In genomic region chr13:54799701-54800100, GRCm38 (mm10) we compare ENCODE assay signal across 9 mouse cellular contexts. TPM values are rescaled to one million over a fixed set of nuclear protein-coding genes. Genes with fewer than 3 reads are reported as not detected.
DNase-seq lines count a peak whose midpoint lies in the region; ATAC-seq and TF ChIP-seq lines count a peak whose summit lies in the region.
"Had no signal": no experiment of that assay in that cellular context is flagged by ENCODE, and none has a peak within 500 bp of the region (broad histone marks: within the 10 kb centered on the region; RNA-seq: fewer than 3 reads in every experiment).

No protein-coding gene starts in this region.

- 24% methylated on average over 9 of the region's 9 CpGs for WGBS in forebrain, embryonic 10.5 days
- WGBS in heart, embryonic 15.5 days: 8% methylated on average over 9 of the region's 9 CpGs
- whole genome bisulfite sequencing in lung, embryonic 14.5 days: 13% methylated on average over 9 of the region's 9 CpGs

- no peak for ATAC-seq in heart, embryonic 15.5 days (replicated peaks; ENCODE audit: insufficient number of reproducible peaks, insufficient read depth, low FRiP score, low read depth)
- ATAC-seq in lung, embryonic 14.5 days (ENCODE audit: insufficient read depth): no peak

- H3K36me3 ChIP-seq in E14TG2a.4 (ENCODE audit: insufficient read depth, low read length): peaks cover 10% of the 10 kb centered on the region
- H3K36me3 ChIP-seq in forebrain, embryonic 10.5 days (replicated peaks): no peaks in the 10 kb centered on the region
- H3K36me3 ChIP-seq in heart, embryonic 15.5 days: no peaks in the 10 kb centered on the region
- H3K36me3 ChIP-seq in lung, embryonic 14.5 days (ENCODE audit: insufficient read depth): no peaks in the 10 kb centered on the region

- peak overlapping the region; percentile 55 for H3K4me2 ChIP-seq in heart, embryonic 15.5 days
- peak overlapping the region; percentile 45; the same call in 1 of the 2 replicates for H3K4me2 ChIP-seq in lung, embryonic 14.5 days

- peak; percentile 80 for TF ChIP-seq CTCF in E14TG2a.4 (conservative IDR thresholded peaks at IDR 0.05; ENCODE audit: low read length)
- TF ChIP-seq CTCF in lung, embryonic 14.5 days (IDR thresholded peaks at IDR 0.05; ENCODE audit: low read depth): peak; percentile 99

- peaks cover 26% of the 10 kb centered on the region for H3K4me1 ChIP-seq in E14TG2a.4 (replicated peaks; ENCODE audit: low read depth, low read length)
- H3K4me1 ChIP-seq in forebrain, embryonic 10.5 days: peaks cover 4% of the 10 kb centered on the region; the same call in 1 of the 2 replicates
- no peaks in the 10 kb centered on the region for H3K4me1 ChIP-seq in heart, embryonic 15.5 days (replicated peaks)
- H3K4me1 ChIP-seq in lung, embryonic 14.5 days (ENCODE audit: insufficient read depth): no peaks in the 10 kb centered on the region

- peak; percentile 44 for DNase-seq in c-Kit-negative CD71-positive TER-119-positive erythroid progenitor cells, embryonic 14.5 days (ENCODE audit: low read depth, low spot score)
- DNase-seq in forebrain, embryonic 10.5 days (ENCODE audit: extremely low spot score, low spot score): peak; percentile 79
- DNase-seq in kidney, postnatal 36 days: peak; percentile 66 to 86
- peak; percentile 92 for DNase-seq in lung, embryonic 14.5 days
- peak; percentile 44 for DNase-seq in ovary, adult 18-20 months (ENCODE audit: low spot score)
- peak; percentile 17 to 29 for DNase-seq in thymus, adult 18-20 months

- H3K27ac ChIP-seq in forebrain, embryonic 10.5 days: no peak overlapping the region
- no peak overlapping the region for H3K27ac ChIP-seq in heart, embryonic 15.5 days
- no peak overlapping the region for H3K27ac ChIP-seq in lung, embryonic 14.5 days (ENCODE audit: low read depth)

- no peak overlapping the region for H3K4me3 ChIP-seq in E14TG2a.4 (replicated peaks; ENCODE audit: low read length)
- H3K4me3 ChIP-seq in forebrain, embryonic 10.5 days: no peak overlapping the region
- H3K4me3 ChIP-seq in heart, embryonic 15.5 days: 0 out of 2 replicates have a peak overlapping the region, but pooled peaks have one; percentile 18
- H3K4me3 ChIP-seq in lung, embryonic 14.5 days (ENCODE audit: low read depth, low read length): no peak overlapping the region

- H3K9ac ChIP-seq in heart, embryonic 15.5 days: no peak overlapping the region
- no peak overlapping the region for H3K9ac ChIP-seq in lung, embryonic 14.5 days

- H3K27me3 ChIP-seq in E14TG2a.4 (ENCODE audit: insufficient read depth, low read length): peaks cover 26% of the 10 kb centered on the region; the same call in 1 of the 2 replicates
- peaks cover 64% of the 10 kb centered on the region for H3K27me3 ChIP-seq in forebrain, embryonic 10.5 days (ENCODE audit: poor library complexity, severe bottlenecking)
- peaks cover 40% of the 10 kb centered on the region for H3K27me3 ChIP-seq in heart, embryonic 15.5 days
- no peaks in the 10 kb centered on the region for H3K27me3 ChIP-seq in lung, embryonic 14.5 days (ENCODE audit: insufficient read depth, low read length)

- no peaks in the 10 kb centered on the region for H3K9me3 ChIP-seq in E14TG2a.4 (ENCODE audit: low read length)
- H3K9me3 ChIP-seq in forebrain, embryonic 10.5 days: no peaks in the 10 kb centered on the region
- no peaks in the 10 kb centered on the region for H3K9me3 ChIP-seq in heart, embryonic 15.5 days (replicated peaks)
- no peaks in the 10 kb centered on the region for H3K9me3 ChIP-seq in lung, embryonic 14.5 days (ENCODE audit: low read depth, low read length)

RNA-seq across cellular contexts. Expression of gene Tspan17, which starts 10.5 kb away (rescaled TPM):
- 7.9 and 9.5 TPM in 2 replicates for polyA plus RNA-seq in forebrain, embryonic 10.5 days (2016; fragmentation: Nextera tagmentation; extraction: Ambion mirVana)
- polyA plus RNA-seq in heart, embryonic 15.5 days (2015; fragmentation: Nextera tagmentation; extraction: Ambion mirVana): 4.4 and 7.3 TPM in 2 replicates
- 6.5 and 8.7 TPM in 2 replicates for polyA plus RNA-seq in lung, embryonic 14.5 days (2014; fragmentation: Nextera tagmentation; extraction: Ambion mirVana)

RNA-seq across cellular contexts. Expression of gene Eif4e1b, which starts 15.9 kb away (rescaled TPM):
- polyA plus RNA-seq in forebrain, embryonic 10.5 days (2016; fragmentation: Nextera tagmentation; extraction: Ambion mirVana): not detected in 2 replicates
- polyA plus RNA-seq in heart, embryonic 15.5 days (2015; fragmentation: Nextera tagmentation; extraction: Ambion mirVana): not detected in 2 replicates
- polyA plus RNA-seq in lung, embryonic 14.5 days (2014; fragmentation: Nextera tagmentation; extraction: Ambion mirVana): not detected in 2 replicates
- polyA plus RNA-seq: gonadal fat pad, adult 2 months had no signal

RNA-seq across cellular contexts. Expression of gene Sncb, which starts 33.3 kb away (rescaled TPM):
- polyA plus RNA-seq in forebrain, embryonic 10.5 days (2016; fragmentation: Nextera tagmentation; extraction: Ambion mirVana): 1.1 and 1.8 TPM in 2 replicates
- not detected in 2 replicates for polyA plus RNA-seq in heart, embryonic 15.5 days (2015; fragmentation: Nextera tagmentation; extraction: Ambion mirVana)
- not detected in 2 replicates for polyA plus RNA-seq in lung, embryonic 14.5 days (2014; fragmentation: Nextera tagmentation; extraction: Ambion mirVana)
- polyA plus RNA-seq: gonadal fat pad, adult 2 months had no signal

RNA-seq across cellular contexts. Expression of gene Gprin1, which starts 50.0 kb away (rescaled TPM):
- 0.56 and 0.57 TPM in 2 replicates for polyA plus RNA-seq in forebrain, embryonic 10.5 days (2016; fragmentation: Nextera tagmentation; extraction: Ambion mirVana)
- polyA plus RNA-seq in heart, embryonic 15.5 days (2015; fragmentation: Nextera tagmentation; extraction: Ambion mirVana): 0.05 and 0.32 TPM in 2 replicates
- 0.34 and 0.53 TPM in 2 replicates for polyA plus RNA-seq in lung, embryonic 14.5 days (2014; fragmentation: Nextera tagmentation; extraction: Ambion mirVana)

Comparison
In these comparisons a context has a peak if more than half of its experiments do, and no peak if none do; other contexts are left out.
1. DNase-seq: peak in every context shown above with its lines; median percentile 92 in lung, embryonic 14.5 days; 79 in forebrain, embryonic 10.5 days; 76 in kidney, postnatal 36 days; 44 in c-Kit-negative CD71-positive TER-119-positive erythroid progenitor cells, embryonic 14.5 days; 44 in ovary, adult 18-20 months; 23 in thymus, adult 18-20 months.